Mouse (Mus musculus) heart, postnatal 0 days (tissue): ENCODE data around the gene Krt20.

Experiments used
- CTCF ChIP-seq: IDR thresholded peaks from 2 replicates; pipeline ENCODE4 v1.5.1; 2016; ENCODE audit warnings: antibody characterized with exemption, control low read depth, low read depth
- EP300 ChIP-seq: IDR thresholded peaks from 2 replicates; pipeline ENCODE4 v1.6.1; 2016; ENCODE audit warnings: antibody characterized with exemption, low read depth

- TF ChIP-seq EP300 (no peak), CTCF (no peak)
These were observed 41.3 kb downstream of the Krt20 start for GRCm38 (mm10) chr11:99396661-99397060.
